Mouse (Mus musculus): ENCODE data around the gene Pparg.
A peak's percentile ranks its signal among the peaks of the same experiment; 100 is the strongest.

Pparg gene

DNA sequence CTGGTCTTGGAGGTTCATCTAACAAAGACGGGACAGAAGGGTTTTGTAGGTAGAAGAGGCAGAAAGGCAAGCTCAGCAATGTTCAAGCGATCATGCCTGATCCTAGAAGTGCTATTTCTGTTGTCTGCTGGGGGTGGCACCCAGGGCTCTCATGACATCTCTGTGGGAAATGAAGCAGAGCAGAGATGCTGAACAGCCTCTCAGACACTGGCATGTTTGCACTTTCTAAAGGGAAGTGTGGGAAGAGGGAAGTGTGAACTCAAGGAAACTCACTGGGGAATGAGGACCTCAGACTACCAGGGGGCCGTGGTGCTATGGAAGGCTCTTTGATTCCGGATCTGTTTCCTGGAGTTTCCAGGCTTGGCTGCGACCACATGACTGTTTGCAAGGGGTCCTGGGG is 144.2 kb downstream of the Pparg start:
- no peak for DNase-seq (ENCODE audit: low spot score in 2 of 2)

DNA sequence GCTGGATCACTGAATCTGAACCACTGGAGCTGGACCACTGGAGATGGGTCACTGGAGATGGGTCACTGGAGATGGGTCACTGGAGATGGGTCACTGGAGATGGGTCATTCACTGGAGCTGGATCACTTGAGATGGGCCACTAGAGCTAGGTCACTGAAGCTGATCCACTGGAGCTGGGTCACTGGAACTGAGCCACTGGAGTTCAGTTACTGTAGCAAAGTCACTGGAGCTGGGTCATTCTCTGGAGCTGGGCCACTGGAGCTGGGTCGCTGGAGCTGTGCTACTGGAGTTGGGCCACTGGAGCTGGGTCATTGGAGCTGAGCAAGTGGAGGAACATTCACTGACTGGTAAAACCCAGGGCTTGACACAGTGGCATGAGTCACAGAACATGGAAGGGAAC is 145.7 kb downstream of the Pparg start:
- no peak for DNase-seq (ENCODE audit: low spot score in 2 of 2)

DNA sequence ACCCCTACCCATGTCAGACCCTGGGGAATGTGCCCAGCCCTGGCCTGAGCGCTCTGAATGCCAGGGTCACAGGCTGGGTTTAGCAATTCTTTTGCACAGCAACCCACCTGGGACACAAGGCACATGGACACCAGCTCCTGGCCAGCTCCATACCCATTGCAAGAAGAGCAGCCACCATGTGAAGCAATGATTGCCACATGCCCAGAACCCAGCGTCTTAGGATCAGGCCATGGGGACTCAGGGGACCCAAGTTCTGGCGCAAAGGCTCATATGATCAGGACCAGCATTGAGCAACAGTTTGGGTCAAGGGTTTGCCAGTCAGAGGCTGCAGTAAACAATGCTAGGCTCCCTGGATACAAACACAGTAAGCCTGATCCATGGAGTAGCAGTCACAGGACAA is 150.7 kb downstream of the Pparg start:
- DNase-seq (ENCODE audit: low spot score in 2 of 2), result no peak

DNA sequence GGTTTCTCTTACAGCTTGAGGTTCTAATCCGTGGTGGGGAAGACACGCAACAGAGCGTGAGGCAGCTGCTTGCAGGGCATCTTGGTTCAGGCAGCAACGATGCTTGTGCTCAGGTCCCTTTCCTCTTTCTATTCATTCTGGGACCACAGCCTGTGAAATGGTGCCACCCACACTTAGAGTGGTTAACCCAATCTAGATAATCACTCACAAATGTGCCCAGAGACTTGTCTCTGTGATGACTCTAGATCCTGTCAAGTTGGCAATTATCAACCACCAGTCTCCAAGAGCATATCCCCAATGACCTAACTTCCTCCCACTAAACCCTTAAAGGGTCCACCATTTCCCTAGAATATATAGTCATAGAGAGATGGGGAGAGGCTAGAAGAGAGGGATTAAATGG is 152.5 kb downstream of the Pparg start:
- DNase-seq (ENCODE audit: low spot score in 2 of 2), result no peak

DNA sequence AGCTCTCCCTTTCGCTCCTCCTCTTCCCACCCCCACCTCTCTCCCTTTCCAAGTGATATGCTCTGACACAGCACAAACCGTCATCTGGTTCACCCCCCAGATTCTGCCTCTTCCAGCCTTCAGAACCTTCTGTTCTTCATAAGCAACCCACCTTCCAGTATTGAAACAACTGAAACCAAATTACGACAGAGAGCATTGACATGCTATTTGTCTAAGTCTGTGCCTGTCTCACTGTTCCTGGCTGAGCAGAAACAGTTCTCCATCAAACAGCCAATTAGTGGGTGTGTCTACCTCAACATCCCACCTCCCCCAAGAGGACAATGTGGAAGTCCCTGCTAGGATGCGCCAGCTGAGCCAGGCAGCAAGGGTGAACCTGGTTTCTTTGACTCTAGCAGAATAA is 157.2 kb downstream of the Pparg start:
- no peak for DNase-seq (ENCODE audit: low spot score in 2 of 2)

DNA sequence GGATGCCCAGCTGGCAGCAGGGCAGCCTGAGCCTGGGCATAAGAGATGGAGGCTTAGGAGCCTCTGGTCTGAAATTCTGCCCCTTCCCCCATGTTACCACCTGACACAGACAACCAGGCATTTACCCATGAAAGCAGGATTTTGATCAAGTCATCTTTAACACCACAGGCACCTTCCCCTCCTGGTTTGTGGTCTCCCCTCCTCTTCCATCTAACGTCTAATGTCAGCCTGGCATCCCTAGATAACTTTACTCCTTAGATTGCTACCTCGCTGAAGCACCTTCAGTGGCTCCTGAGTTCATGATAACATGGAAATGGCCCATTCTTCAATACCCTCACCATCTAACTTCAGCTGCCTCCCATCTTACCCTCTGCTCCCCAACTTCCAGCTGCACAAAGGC is 157.6 kb downstream of the Pparg start:
- no peak for DNase-seq (ENCODE audit: low spot score in 2 of 2)

DNA sequence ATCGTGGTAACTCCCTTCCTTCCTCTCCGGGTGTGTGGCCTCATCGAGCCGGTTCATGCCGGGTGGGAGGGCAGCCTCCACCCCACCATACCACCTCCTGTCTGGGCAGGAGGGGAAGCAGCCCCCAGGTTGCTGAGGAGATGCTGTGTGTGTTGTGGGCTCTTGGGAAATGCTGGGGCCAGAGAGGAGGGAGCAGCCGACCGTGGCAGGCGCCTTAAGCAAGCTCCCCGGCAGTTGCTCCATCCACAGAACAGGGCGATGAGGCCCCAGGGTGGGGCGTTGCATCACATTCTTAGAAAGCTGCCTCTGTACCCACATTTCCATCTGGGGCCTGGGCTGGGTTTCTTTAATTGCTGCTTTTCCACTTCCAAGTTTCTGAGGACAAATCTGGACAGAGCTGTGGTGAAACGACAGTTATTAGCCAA is 158.5 kb downstream of the Pparg start:
- DNase-seq (ENCODE audit: low spot score in 2 of 2), result no peak

DNA sequence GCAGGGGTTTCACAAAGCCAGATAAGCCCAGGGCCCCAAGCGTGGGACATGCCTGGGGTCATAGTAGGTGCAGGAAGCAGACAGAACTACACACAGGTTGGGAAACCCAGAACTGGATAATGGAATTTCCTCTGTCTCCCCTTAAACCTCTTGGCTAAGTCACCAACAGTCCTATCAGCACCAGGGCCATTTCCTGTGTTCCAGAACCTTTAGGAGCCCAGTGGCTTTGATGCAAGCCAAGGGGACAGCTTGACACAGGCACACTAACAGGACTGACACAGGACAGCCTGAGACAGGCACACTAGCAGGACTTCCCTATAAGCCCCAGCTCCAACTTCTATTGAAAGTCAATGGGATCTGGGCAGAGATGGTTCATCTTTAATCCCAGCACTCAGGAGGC is 161.2 kb downstream of the Pparg start:
- no peak for DNase-seq (ENCODE audit: low spot score in 2 of 2)

DNA sequence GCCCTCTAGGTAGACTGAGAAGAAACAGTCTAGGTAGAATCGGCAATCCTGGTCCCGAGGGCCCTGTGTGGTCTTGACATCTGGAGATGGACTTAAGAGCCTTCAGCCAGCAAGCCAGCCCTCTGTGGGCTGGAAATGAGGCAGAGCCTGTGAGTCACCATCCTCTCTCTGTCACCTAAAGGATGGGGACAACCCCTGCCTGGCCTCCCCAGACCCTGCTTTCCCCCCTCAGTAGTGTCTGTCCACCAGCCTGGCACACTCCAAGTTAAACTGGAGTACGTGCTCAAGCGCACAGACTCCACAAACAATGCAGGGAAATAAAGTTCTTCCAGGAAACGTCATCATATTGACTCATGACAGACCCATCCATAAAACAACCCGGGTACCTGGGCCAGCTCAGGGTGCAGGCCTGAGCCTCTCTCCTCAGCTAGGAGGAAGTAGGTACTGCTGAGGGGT is 162.0 kb downstream of the Pparg start:
- DNase-seq (ENCODE audit: low spot score in 2 of 2), result no peak

DNA sequence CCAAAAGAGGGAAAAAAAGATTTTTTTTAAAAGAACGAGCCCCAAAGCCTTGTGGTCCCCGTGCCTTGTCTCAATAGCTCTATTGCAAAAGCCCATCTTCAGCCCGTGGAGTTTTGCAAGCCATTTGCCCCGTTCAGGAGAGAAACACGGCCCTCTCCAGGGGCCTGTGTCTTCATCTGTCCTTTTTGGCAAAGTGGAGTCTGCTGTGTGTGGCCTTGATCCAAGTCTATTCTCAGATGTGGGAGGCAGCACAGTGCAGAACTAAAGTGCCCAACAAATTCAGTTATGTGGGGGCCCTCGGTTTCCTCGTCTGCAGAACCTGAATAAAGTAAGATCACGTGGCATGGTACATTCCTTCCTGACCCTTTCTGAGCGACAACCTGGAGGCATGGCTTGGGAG is 162.4 kb downstream of the Pparg start:
- peak in 1 of 2 experiments; percentile 34 for DNase-seq (ENCODE audit: low spot score in 2 of 2)

DNA sequence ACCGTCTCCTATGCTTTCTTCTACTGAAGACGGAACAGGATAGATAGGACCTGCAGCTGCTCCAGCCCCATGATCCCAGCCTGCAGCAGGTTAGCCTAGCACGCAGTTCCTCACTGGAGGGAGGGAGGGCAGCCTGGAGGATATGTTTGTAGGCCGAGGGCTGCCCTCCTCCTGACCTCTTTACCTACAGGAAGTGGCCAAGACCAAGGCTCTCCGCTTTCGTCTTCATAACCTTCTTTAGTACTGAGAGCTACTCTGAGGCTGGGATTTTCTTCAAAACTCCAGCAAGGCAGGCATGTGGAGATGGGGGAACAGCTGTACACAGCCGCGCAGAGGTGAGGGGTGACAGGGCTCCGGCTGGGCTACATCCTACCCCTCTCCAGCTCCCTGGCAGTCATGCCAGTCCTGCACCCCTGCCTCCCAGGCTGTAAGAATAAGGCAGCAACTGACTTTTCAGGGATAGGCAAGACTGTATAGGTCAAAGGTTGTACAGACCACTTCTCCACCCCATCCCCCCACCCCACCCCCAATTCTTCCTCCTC is 163.8 kb downstream of the Pparg start:
- no peak for DNase-seq (ENCODE audit: low spot score in 2 of 2)

DNA sequence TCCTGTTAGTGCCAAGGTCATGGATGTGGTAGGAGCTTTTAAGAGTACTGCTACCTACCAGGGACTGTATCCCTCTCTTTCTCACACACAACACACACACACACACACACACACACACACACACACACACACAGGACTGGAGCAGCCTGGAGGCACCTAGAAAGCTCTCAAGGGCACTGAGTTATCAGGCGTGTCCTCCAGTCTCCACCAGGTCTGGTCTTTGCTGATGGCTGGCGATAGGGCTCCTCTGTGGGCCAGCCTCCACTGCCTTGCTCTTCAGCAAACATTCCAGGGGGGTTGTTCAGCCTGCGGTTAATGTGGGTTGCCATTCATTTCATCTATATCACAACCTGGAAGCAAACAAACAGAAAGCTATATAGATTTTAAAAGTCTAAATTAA is 166.7 kb downstream of the Pparg start:
- no peak for DNase-seq (ENCODE audit: low spot score in 2 of 2)

DNA sequence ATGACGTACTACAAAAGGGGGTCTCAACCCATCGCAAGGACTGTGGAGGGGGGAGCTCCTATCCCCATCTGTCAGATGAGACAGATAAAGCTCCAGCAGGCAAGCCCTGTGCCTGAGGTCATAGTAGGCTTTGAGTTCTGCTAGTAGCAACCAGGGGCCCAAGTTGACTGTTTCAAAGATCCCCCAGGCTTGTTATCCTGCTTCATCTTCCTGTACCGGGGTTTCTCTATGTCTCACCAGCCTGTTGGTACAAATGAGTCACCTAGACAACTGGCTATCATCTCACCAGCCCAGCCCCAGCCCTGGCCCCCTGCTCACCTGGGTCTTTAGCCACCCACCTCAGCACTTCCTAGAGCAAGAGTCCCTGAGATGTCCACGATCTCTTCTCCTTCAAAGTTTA is 167.6 kb downstream of the Pparg start:
- DNase-seq (ENCODE audit: low spot score in 2 of 2), result no peak

DNA sequence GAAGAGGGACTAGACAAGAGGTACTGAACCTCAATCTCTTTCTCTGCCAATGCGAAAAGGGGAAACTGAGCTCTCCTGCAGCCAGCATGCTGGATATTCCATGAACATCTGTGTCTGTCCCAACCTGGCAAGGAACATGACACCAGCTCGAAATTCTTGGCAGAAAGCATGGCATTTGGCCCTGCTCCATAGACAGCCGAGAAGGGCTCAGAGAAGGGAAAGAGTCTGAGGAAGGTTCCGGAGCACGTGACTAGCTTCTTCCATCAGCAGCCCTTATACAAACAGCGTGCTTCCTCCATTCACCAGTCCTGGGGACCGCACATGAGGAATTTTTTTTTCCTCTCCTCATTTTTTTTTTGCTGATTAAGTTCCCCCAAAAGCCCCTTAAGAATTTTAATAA is 173.9 kb downstream of the Pparg start:
- DNase-seq (ENCODE audit: low spot score in 2 of 2), result no peak

DNA sequence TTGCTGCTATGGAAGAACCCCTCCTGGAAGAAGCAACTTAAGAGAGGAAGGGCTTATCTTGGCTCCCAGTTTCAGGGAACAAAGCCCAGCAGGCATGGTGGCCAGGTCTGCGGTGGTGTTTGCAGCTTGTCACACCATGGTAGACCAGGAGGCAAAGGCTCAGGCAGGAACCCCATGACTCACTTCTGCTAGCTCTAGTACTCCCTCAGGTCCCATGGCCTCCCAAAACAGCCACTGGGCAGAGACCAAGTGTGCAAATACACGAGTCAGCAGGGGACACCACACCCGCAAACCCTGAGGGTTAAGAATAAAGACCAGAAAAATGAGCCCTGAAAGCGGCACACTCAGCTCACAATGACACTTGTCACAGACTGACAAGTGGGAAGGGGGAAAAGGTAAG is 175.4 kb downstream of the Pparg start:
- no peak for DNase-seq (ENCODE audit: low spot score in 2 of 2)

DNA sequence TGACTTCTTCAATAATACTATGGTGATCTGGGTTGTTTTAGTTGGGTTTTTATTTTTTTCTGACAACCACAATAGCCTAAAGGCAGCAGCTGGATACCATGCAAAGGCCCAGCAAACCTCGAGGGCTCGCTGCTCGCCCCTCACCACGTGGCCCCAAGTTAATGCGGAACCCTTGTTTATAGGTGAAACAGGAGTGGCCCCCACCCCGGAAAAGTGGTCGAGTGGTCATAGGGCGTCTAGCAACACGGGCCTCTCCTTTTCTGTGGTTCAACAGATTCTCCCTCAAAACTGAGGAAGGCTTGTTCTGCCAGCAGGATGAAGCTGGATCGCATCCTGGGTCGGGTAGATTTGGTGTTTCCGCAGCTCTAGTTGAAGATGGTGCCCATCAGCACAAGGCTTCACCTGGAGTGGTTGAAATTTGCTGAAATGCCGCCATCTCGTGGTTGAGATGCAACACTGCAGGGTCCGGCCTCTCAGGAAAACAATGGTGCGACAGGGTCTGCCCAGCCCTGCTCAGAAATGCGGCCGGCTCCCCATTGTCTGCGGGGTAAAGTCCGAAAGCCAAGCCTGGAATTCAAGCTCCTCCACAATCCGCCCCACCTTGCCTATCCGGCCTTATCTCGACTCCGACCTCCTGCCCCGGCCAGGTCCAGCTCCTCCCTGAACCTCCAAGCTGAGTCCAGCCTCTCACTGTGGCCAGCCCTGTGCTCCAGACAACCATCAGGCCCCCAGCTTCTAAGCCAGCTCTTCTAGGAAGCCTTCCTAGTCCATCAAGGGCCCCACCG is 178.1 kb downstream of the Pparg start:
- peak; percentile 72 to 73 for DNase-seq (ENCODE audit: low spot score in 2 of 2)

Data from frontal cortex, postnatal 25 days (tissue).